Mouse (Mus musculus) MEL (cell line): Measurements from ENCODE around the gene Tnks2. TPM values are rescaled to one million over a fixed set of nuclear protein-coding genes. Genes with fewer than 3 reads are reported as not detected.
A peak's percentile ranks its signal among the peaks of the same experiment; 100 is the strongest.

Experiments used
- DNase-seq: peaks from one replicate; pipeline ENCODE4 v3.0.0; 2011; ENCODE audit warnings: low read depth, low spot score
- H3K27ac ChIP-seq: 2 replicates; pipeline ENCODE4 v1.5.1; 2012; ENCODE audit warnings: low read depth, mild to moderate bottlenecking, control low read depth, low read length, moderate library complexity; ENCODE audit not compliant: control insufficient read depth
- H3K27me3 ChIP-seq, 2 experiments: fragments of 150-350 bp in 1 of 2; sonication (generic) in 1 of 2; 2 replicates each; pipeline ENCODE4 v1.6.1; 2012; ENCODE audit warnings: low read length in 2 of 2, mild to moderate bottlenecking in 2 of 2, improper control_type of control experiment in 1 of 2, moderate library complexity in 1 of 2; ENCODE audit not compliant: insufficient read depth in 2 of 2, control insufficient read depth in 1 of 2
- H3K36me3 ChIP-seq, 2 experiments: 2 replicates each; pipeline ENCODE4 v1.6.1; 2012 to 2014; ENCODE audit warnings: low read length in 2 of 2, improper control_type of control experiment in 1 of 2, inconsistent platforms in 1 of 2, mild to moderate bottlenecking in 1 of 2; ENCODE audit not compliant: insufficient read depth in 2 of 2, control insufficient read depth in 1 of 2
- H3K4me1 ChIP-seq, 2 experiments: fragments of 150-350 bp in 1 of 2; sonication (generic) in 1 of 2; 2 replicates each; pipeline ENCODE4 v1.6.1; 2012; ENCODE audit warnings: low read length in 2 of 2, improper control_type of control experiment in 1 of 2, mild to moderate bottlenecking in 1 of 2; ENCODE audit not compliant: insufficient read depth in 2 of 2, control insufficient read depth in 1 of 2
- H3K4me3 ChIP-seq, 2 experiments: fragments of 150-350 bp in 1 of 2; sonication (generic) in 1 of 2; 2 replicates each; pipeline ENCODE4 v1.5.1; 2012; ENCODE audit warnings: low read depth in 2 of 2, low read length in 2 of 2, mild to moderate bottlenecking in 2 of 2, moderate library complexity in 2 of 2, control low read depth in 1 of 2, improper control_type of control experiment in 1 of 2; ENCODE audit not compliant: control insufficient read depth in 1 of 2, insufficient read depth in 1 of 2
- H3K79me2 ChIP-seq: 2 replicates; pipeline ENCODE4 v1.6.1; 2012; ENCODE audit warnings: mild to moderate bottlenecking, low read length, moderate library complexity; ENCODE audit not compliant: control insufficient read depth, poor library complexity, insufficient read depth
- H3K9ac ChIP-seq: 2 replicates; pipeline ENCODE4 v1.6.1; 2012; ENCODE audit warnings: low read depth, mild to moderate bottlenecking, control low read depth, low read length, moderate library complexity; ENCODE audit not compliant: control insufficient read depth, poor library complexity, severe bottlenecking
- H3K9me3 ChIP-seq: fragments of 150-350 bp; sonication (generic); replicated peaks from 2 replicates; pipeline ENCODE4 v1.6.1; 2012; ENCODE audit warnings: mild to moderate bottlenecking, low read length, improper control_type of control experiment, moderate library complexity; ENCODE audit not compliant: insufficient read depth
- BHLHE40 ChIP-seq: IDR thresholded peaks from 2 replicates; pipeline ENCODE4 v1.6.1; 2012; ENCODE audit warnings: low read depth, mild to moderate bottlenecking, inconsistent platforms, low read length, improper control_type of control experiment, borderline replicate concordance
- CHD1 ChIP-seq: IDR thresholded peaks from 2 replicates; pipeline ENCODE4 v1.6.1; 2012; ENCODE audit warnings: low read depth, mild to moderate bottlenecking, inconsistent platforms, low read length, improper control_type of control experiment
- HCFC1 ChIP-seq: IDR thresholded peaks from 2 replicates; pipeline ENCODE4 v1.6.1; 2012; ENCODE audit warnings: low read depth, mild to moderate bottlenecking, inconsistent platforms, low read length, improper control_type of control experiment, moderate library complexity
- JUND ChIP-seq: IDR thresholded peaks from 2 replicates; pipeline ENCODE4 v1.6.1; 2011; ENCODE audit warnings: low read depth, mild to moderate bottlenecking, improper control_type of control experiment, low read length
- KAT2A ChIP-seq: conservative IDR thresholded peaks from 2 replicates; pipeline ENCODE4 v1.6.1; 2012; ENCODE audit warnings: low read depth, low read length, improper control_type of control experiment, inconsistent platforms
- MAZ ChIP-seq: IDR thresholded peaks from 2 replicates; pipeline ENCODE4 v1.6.1; 2012; ENCODE audit warnings: low read depth, mild to moderate bottlenecking, inconsistent platforms, low read length, improper control_type of control experiment
- NRF1 ChIP-seq: IDR thresholded peaks from 2 replicates; pipeline ENCODE4 v1.6.1; 2014; ENCODE audit warnings: low read depth, mild to moderate bottlenecking, inconsistent platforms, low read length, improper control_type of control experiment, moderate library complexity; ENCODE audit not compliant: poor library complexity, insufficient read depth, severe bottlenecking
- POLR2A ChIP-seq, 2 experiments: IDR thresholded peaks; 2 replicates each; pipeline ENCODE4 v1.6.1; 2011 to 2012; ENCODE audit warnings: low read length in 2 of 2, mild to moderate bottlenecking in 2 of 2, control low read depth in 1 of 2, improper control_type of control experiment in 1 of 2, low read depth in 1 of 2, moderate library complexity in 1 of 2; ENCODE audit not compliant: control insufficient read depth in 1 of 2, insufficient read depth in 1 of 2, poor library complexity in 1 of 2
- RAD21 ChIP-seq: IDR thresholded peaks from 2 replicates; pipeline ENCODE4 v1.6.1; 2011; ENCODE audit warnings: mild to moderate bottlenecking, low read depth, low read length, improper control_type of control experiment
- SIN3A ChIP-seq: IDR thresholded peaks from 2 replicates; pipeline ENCODE4 v1.6.1; 2012; ENCODE audit warnings: low read length, improper control_type of control experiment, inconsistent platforms
- TAL1 ChIP-seq: IDR thresholded peaks from 2 replicates; pipeline ENCODE4 v1.6.1; 2012; ENCODE audit warnings: mild to moderate bottlenecking, inconsistent platforms, low read length, moderate library complexity, mixed read lengths
- TBP ChIP-seq: IDR thresholded peaks from 2 replicates; pipeline ENCODE4 v1.8.0; 2011; ENCODE audit warnings: low read depth, low read length, improper control_type of control experiment
- TCF12 ChIP-seq: IDR thresholded peaks from 2 replicates; pipeline ENCODE4 v1.6.1; 2014; ENCODE audit warnings: low read depth, mild to moderate bottlenecking, inconsistent platforms, low read length, improper control_type of control experiment, moderate library complexity
- UBTF ChIP-seq: IDR thresholded peaks from 2 replicates; pipeline ENCODE4 v1.6.1; 2012; ENCODE audit warnings: low read depth, mild to moderate bottlenecking, inconsistent platforms, low read length, improper control_type of control experiment, moderate library complexity, borderline replicate concordance; ENCODE audit not compliant: insufficient read depth
- ZKSCAN1 ChIP-seq: IDR thresholded peaks from 2 replicates; pipeline ENCODE4 v1.6.1; 2012; ENCODE audit warnings: low read depth, mild to moderate bottlenecking, inconsistent platforms, low read length, improper control_type of control experiment, moderate library complexity
- ZMIZ1 ChIP-seq: IDR thresholded peaks from 2 replicates; pipeline ENCODE4 v1.6.1; 2012; ENCODE audit warnings: low read depth, mild to moderate bottlenecking, inconsistent platforms, low read length, improper control_type of control experiment, moderate library complexity
- ZNF384 ChIP-seq: IDR thresholded peaks from 2 replicates; pipeline ENCODE4 v1.6.1; 2012; ENCODE audit warnings: low read depth, mild to moderate bottlenecking, inconsistent platforms, low read length, improper control_type of control experiment
- polyA plus RNA-seq, 2 experiments: library from polyadenylated mRNA; stranded (reverse) in 1 of 2; unstranded in 1 of 2; fragments of >175 nt in 1 of 2; fragments of >200 nt in 1 of 2; gene quantifications; 2 replicates each; pipeline versions ENCODE4 v1.2.1 to v1.2.4; 2012; ENCODE audit warnings: low replicate concordance in 2 of 2, low read depth in 1 of 2; ENCODE audit not compliant: insufficient read length in 2 of 2, insufficient read depth in 1 of 2, missing spikeins in 1 of 2
- total RNA-seq: library from RNA; depleted of rRNA; stranded (reverse); fragments of 300-350 nt; gene quantifications from 2 replicates; pipeline ENCODE4 v1.2.3, GENCODE M21; 2012

Gene Tnks2
- total and polyA plus RNA-seq, 3 experiments, result 22.3 to 65.0 (median 50.2) TPM

DNA sequence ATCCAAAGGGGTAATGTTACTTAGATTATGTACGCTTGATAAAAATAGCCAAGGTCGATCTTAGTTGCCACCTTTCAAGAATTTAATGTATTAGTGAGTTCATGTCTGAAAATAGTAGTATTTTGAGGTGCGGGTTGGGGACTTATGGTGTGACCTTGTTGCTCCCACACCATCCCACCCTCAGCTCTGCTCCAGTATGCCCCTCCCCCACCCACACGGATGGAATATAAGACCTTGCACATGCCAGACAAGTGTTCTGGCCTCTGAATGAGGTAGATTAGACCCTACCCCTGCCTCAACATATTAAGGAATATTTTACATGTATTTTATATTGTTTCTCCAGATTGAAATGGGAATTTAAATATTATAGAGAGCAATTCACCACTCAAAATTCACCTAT is 2.0 kb downstream of the Tnks2 start:
- peaks cover 0 to 11% of the 10 kb centered on the region in 2 experiments; a peak in 3 of 4 replicates for H3K4me1 ChIP-seq
- H3K9ac ChIP-seq, result no peak overlapping the region; the same call in 1 of the 2 replicates
- no peak overlapping the region for H3K27ac ChIP-seq
- H3K79me2 ChIP-seq, result peaks cover 49% of the 10 kb centered on the region
- peaks cover 8 to 13% of the 10 kb centered on the region in 2 experiments for H3K36me3 ChIP-seq
- TF ChIP-seq ZMIZ1, result no peak
- 0 out of 2 replicates have a peak, but pooled peaks have one; percentile 18 for TF ChIP-seq BHLHE40
- no peak overlapping the region for H3K4me3 ChIP-seq
- no peak for DNase-seq
- H3K27me3 ChIP-seq, result no peaks in the 10 kb centered on the region
- no peaks in the 10 kb centered on the region for H3K9me3 ChIP-seq

DNA sequence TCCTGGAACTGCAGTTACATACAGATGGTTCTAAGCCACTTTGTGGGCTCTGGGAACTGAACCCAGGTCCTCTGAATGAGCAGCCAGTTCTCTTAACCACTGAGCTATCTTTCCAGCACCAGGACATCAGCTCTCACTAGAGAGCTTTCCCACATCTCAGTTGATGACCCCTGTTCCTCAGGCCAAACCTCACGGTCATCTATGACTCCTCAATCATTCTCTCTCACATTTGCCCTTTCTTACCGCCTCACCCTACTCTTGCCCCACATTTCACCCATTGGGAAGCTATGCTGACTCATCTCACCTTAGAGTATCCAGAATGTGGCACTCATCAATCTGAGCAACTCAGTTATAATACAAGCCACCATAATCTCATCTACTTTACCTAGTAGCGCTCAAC is 6.3 kb downstream of the Tnks2 start:
- peaks cover 0 to 6% of the 10 kb centered on the region in 2 experiments for H3K4me1 ChIP-seq
- no peak overlapping the region for H3K9ac ChIP-seq
- peaks cover 44% of the 10 kb centered on the region for H3K79me2 ChIP-seq
- H3K4me3 ChIP-seq, result no peak overlapping the region
- H3K36me3 ChIP-seq, result peaks cover 12 to 24% of the 10 kb centered on the region in 2 experiments
- TF ChIP-seq TCF12, result no peak
- no peak for TF ChIP-seq ZMIZ1
- no peak for TF ChIP-seq RAD21
- no peak for TF ChIP-seq UBTF
- no peak for TF ChIP-seq HCFC1
- no peak for TF ChIP-seq CHD1
- no peak for TF ChIP-seq NRF1
- no peak for TF ChIP-seq BHLHE40
- no peak for TF ChIP-seq ZKSCAN1
- no peak for TF ChIP-seq ZNF384
- TF ChIP-seq POLR2A (IDR thresholded peaks at IDR 0.05; ENCODE audit: control insufficient read depth in 1 of 2, insufficient read depth in 1 of 2, low read depth in 1 of 2, low read length in 2 of 2, poor library complexity in 1 of 2), result no peak
- TF ChIP-seq KAT2A, result no peak
- TF ChIP-seq SIN3A, result no peak
- no peak for TF ChIP-seq JUND
- no peak for TF ChIP-seq MAZ
- TF ChIP-seq TBP, result no peak
- no peak for TF ChIP-seq TAL1
- no peaks in the 10 kb centered on the region for H3K9me3 ChIP-seq
- H3K27ac ChIP-seq, result no peak overlapping the region
- DNase-seq, result no peak
- H3K27me3 ChIP-seq, result no peaks in the 10 kb centered on the region
